ENCODE assay signal across 8 mouse cellular contexts in the genomic region with DNA sequence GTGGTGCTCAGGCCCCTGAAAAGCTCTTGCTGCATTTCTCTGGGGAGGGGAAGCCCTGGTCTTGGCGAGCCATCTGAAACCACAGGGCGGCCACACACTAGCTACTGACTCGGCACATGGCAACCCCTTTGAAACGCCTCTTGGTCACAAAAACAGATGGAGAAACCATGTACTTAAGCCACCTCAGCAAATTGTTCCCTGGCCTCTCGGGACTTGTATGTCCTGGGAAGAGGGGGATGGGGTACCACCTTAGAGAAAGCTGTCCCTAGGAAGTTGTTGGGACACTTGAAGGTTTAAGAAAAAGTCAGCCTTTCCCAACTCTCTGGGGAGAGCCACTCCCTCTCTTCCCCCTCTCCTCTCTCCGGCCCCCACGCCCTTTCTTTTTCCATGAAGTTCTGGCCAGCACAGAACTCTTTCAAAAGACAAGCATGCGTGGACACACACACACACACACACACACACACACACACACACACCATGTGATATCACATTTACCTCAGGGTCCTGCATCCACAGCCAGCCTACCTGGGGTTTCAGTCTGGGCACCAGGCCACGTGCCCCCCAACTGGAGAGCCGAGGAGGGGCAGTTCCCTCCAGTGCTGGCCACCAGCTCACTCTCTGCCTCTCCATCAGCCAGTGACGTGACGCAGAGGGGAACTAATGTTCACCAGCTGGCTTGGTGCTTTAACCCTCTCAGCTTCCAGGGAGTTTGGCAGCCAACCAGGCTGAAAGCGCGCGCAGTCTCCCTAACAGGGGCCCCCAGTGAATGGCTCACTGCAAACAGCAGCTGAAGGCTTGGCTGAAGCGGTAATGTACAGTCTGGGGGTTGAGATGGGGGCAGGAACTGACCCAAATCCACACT.
DNase-seq lines count a peak whose midpoint lies in the region; ATAC-seq lines count a peak whose summit lies in the region.

No protein-coding gene starts in this region.

- no peak overlapping the region for H3K9ac ChIP-seq in forebrain, embryonic 16.5 days (replicated peaks; ENCODE audit: low read depth, low read length)

- H3K27me3 ChIP-seq in forebrain, embryonic 16.5 days (replicated peaks; ENCODE audit: control insufficient read depth, insufficient read depth, low read length), result no peaks in the 10 kb centered on the region

- intact Hi-C loops in heart, postnatal 36 days (cut with DNase I), result loop anchor here (5.0 kb wide), 1 partner anchor 70 kb away; a partner anchor contains a TSS

- peak; percentile 5 to 9 for DNase-seq in left cerebral cortex, adult 18-20 months (ENCODE audit: low spot score in 2 of 2)
- DNase-seq in left cerebral cortex, adult 11 months (ENCODE audit: low spot score), result no peak
- peak; percentile 65 to 76 for DNase-seq in heart, postnatal 36 days
- DNase-seq in layer of hippocampus, postnatal 25 days (ENCODE audit: extremely low spot score in 1 of 2, low spot score in 1 of 2), result peak; percentile 28 to 47
- DNase-seq in right cerebral cortex, postnatal 25 days, result peak; percentile 15
- no peak for DNase-seq in thymus, postnatal 14 days

- 9% methylated on average over 16 of the region's 16 CpGs for whole genome bisulfite sequencing in forebrain, embryonic 16.5 days

- H3K4me2 ChIP-seq in forebrain, embryonic 16.5 days (ENCODE audit: low read length), result peak overlapping the region; percentile 31

- no peaks in the 10 kb centered on the region for H3K36me3 ChIP-seq in forebrain, embryonic 16.5 days (ENCODE audit: control insufficient read depth, insufficient read depth)

- H3K9me3 ChIP-seq in forebrain, embryonic 16.5 days (ENCODE audit: control insufficient read depth, low read length), result no peaks in the 10 kb centered on the region

- peak overlapping the region; percentile 77 for H3K27ac ChIP-seq in forebrain, embryonic 16.5 days (ENCODE audit: low read length)

- H3K4me3 ChIP-seq in forebrain, embryonic 16.5 days (replicated peaks; ENCODE audit: low read length), result no peak overlapping the region

- peak; percentile 94 for ATAC-seq in forebrain, embryonic 16.5 days
- peak; percentile 67 for ATAC-seq in megakaryocyte progenitor cell, adult 5-6 weeks (replicated peaks; ENCODE audit: poor library complexity)

- H3K4me1 ChIP-seq in forebrain, embryonic 16.5 days (replicated peaks; ENCODE audit: control insufficient read depth, insufficient read depth, low read length), result peaks cover 34% of the 10 kb centered on the region

Comparison
In these comparisons a context has a peak if more than half of its experiments do, and no peak if none do; other contexts are left out.
1. DNase-seq: peak in left cerebral cortex, adult 18-20 months (2 of 2), heart, postnatal 36 days (2 of 2), layer of hippocampus, postnatal 25 days (2 of 2) and right cerebral cortex, postnatal 25 days (single experiment); none in left cerebral cortex, adult 11 months (single experiment) and thymus, postnatal 14 days (single experiment).